Mouse (Mus musculus): ENCODE measurements at regions not wholly inside any gene's neighbourhood (a gene's known extent, or its start where the extent isn't known, plus 50 kb on each side); places are given as distances from the start of the nearest gene placed in this dataset.

GRCm38 (mm10) chr1:154124981-154125380 is 76.0 kb upstream of the Zfp648 start:
- no peaks in the 10 kb centered on the region for H3K36me3 ChIP-seq (ENCODE audit: control insufficient read depth, insufficient read depth)
- no peak overlapping the region for H3K4me3 ChIP-seq (ENCODE audit: insufficient read depth, poor library complexity, severe bottlenecking)
- H3K79me2 ChIP-seq (ENCODE audit: control insufficient read depth, insufficient read depth), result no peaks in the 10 kb centered on the region
- H3ac ChIP-seq (ENCODE audit: control insufficient read depth, insufficient read length, low read depth), result no peak overlapping the region
- H3K79me3 ChIP-seq (ENCODE audit: low read depth), result no peaks in the 10 kb centered on the region
- no peak for TF ChIP-seq FOSL1 (IDR thresholded peaks at IDR 0.05; ENCODE audit: insufficient read depth, low read length, poor library complexity, severe bottlenecking)
- TF ChIP-seq MYOD1 (IDR thresholded peaks at IDR 0.05; ENCODE audit: control insufficient read depth, insufficient read length, low read depth), result no peak
- TF ChIP-seq CEBPB (IDR thresholded peaks at IDR 0.05; ENCODE audit: low read depth), result no peak
- no peak for TF ChIP-seq MYOG (IDR thresholded peaks at IDR 0.05; ENCODE audit: control insufficient read depth, extremely low read depth, insufficient read length)
- H3K27me3 ChIP-seq (ENCODE audit: control insufficient read depth, insufficient read depth, insufficient read length), result no peaks in the 10 kb centered on the region

- Histone ChIP-seq H3K79me2 (ENCODE audit: control insufficient read depth, insufficient read depth) (no peaks in the 10 kb centered on the region), H3K4me3 (ENCODE audit: insufficient read depth, poor library complexity, severe bottlenecking) (no peak overlapping the region), H3K36me3 (ENCODE audit: control insufficient read depth, insufficient read depth) (no peaks in the 10 kb centered on the region), H3K27me3 (ENCODE audit: control insufficient read depth, insufficient read depth, insufficient read length) (no peaks in the 10 kb centered on the region), H3ac (ENCODE audit: control insufficient read depth, insufficient read length, low read depth) (no peak overlapping the region), H3K79me3 (ENCODE audit: low read depth) (no peaks in the 10 kb centered on the region)
- no peak for TF ChIP-seq MYOG (IDR thresholded peaks at IDR 0.05; ENCODE audit: control insufficient read depth, extremely low read depth, insufficient read length)
- TF ChIP-seq CTCF (IDR thresholded peaks at IDR 0.05; ENCODE audit: control insufficient read depth, insufficient read depth, insufficient read length), result no peak
- no peak for TF ChIP-seq FOSL1 (IDR thresholded peaks at IDR 0.05; ENCODE audit: insufficient read depth, low read length, poor library complexity, severe bottlenecking)
- no peak for TF ChIP-seq MYOD1 (IDR thresholded peaks at IDR 0.05; ENCODE audit: control insufficient read depth, insufficient read length, low read depth)
- TF ChIP-seq MAX (IDR thresholded peaks at IDR 0.05), result no peak
- no peak for TF ChIP-seq CEBPB (IDR thresholded peaks at IDR 0.05; ENCODE audit: low read depth)
- TF ChIP-seq USF1 (IDR thresholded peaks at IDR 0.05; ENCODE audit: low read depth), result no peak
Observed at GRCm38 (mm10) chr1:154126487-154126886, 74.5 kb upstream of the Zfp648 start.

- no peak overlapping the region for H3K4me3 ChIP-seq (ENCODE audit: insufficient read depth, poor library complexity, severe bottlenecking)
- no peak for TF ChIP-seq CTCF (IDR thresholded peaks at IDR 0.05; ENCODE audit: control insufficient read depth, insufficient read depth, insufficient read length)
- no peak for TF ChIP-seq FOSL1 (IDR thresholded peaks at IDR 0.05; ENCODE audit: insufficient read depth, low read length, poor library complexity, severe bottlenecking)
- TF ChIP-seq MAX (IDR thresholded peaks at IDR 0.05), result no peak
- H3ac ChIP-seq (ENCODE audit: control insufficient read depth, insufficient read length, low read depth), result no peak overlapping the region
Observed at GRCm38 (mm10) chr1:154139488-154139887, 61.5 kb upstream of the Zfp648 start.

GRCm38 (mm10) chr1:154143691-154144090 is 57.3 kb upstream of the Zfp648 start:
- no peak overlapping the region for H3K4me3 ChIP-seq (ENCODE audit: insufficient read depth, poor library complexity, severe bottlenecking)
- no peak overlapping the region for H3ac ChIP-seq (ENCODE audit: control insufficient read depth, insufficient read length, low read depth)
- H3K36me3 ChIP-seq (ENCODE audit: control insufficient read depth, insufficient read depth), result no peaks in the 10 kb centered on the region
- no peaks in the 10 kb centered on the region for H3K79me2 ChIP-seq (ENCODE audit: control insufficient read depth, insufficient read depth)
- no peaks in the 10 kb centered on the region for H3K79me3 ChIP-seq (ENCODE audit: low read depth)
- no peak for TF ChIP-seq MAX (IDR thresholded peaks at IDR 0.05)
- TF ChIP-seq CEBPB (IDR thresholded peaks at IDR 0.05; ENCODE audit: low read depth), result no peak
- TF ChIP-seq CTCF (IDR thresholded peaks at IDR 0.05; ENCODE audit: control insufficient read depth, insufficient read depth, insufficient read length), result no peak
- TF ChIP-seq MYOD1 (IDR thresholded peaks at IDR 0.05; ENCODE audit: control insufficient read depth, insufficient read length, low read depth), result no peak
- peaks cover 4% of the 10 kb centered on the region for H3K27me3 ChIP-seq (ENCODE audit: control insufficient read depth, insufficient read depth, insufficient read length)

More at GRCm38 (mm10) chr1:154139488-154139887, 61.5 kb upstream of the Zfp648 start:
- Histone ChIP-seq H3K36me3 (ENCODE audit: control insufficient read depth, insufficient read depth) (no peaks in the 10 kb centered on the region), H3K27me3 (ENCODE audit: control insufficient read depth, insufficient read depth, insufficient read length) (peaks cover 4% of the 10 kb centered on the region), H3K79me2 (ENCODE audit: control insufficient read depth, insufficient read depth) (no peaks in the 10 kb centered on the region), H3K79me3 (ENCODE audit: low read depth) (no peaks in the 10 kb centered on the region)

- Histone ChIP-seq H3K4me3 (ENCODE audit: insufficient read depth, poor library complexity, severe bottlenecking) (no peak overlapping the region), H3K27me3 (ENCODE audit: control insufficient read depth, insufficient read depth, insufficient read length) (no peaks in the 10 kb centered on the region), H3K79me3 (ENCODE audit: low read depth) (no peaks in the 10 kb centered on the region), H3ac (ENCODE audit: control insufficient read depth, insufficient read length, low read depth) (no peak overlapping the region), H3K36me3 (ENCODE audit: control insufficient read depth, insufficient read depth) (no peaks in the 10 kb centered on the region), H3K79me2 (ENCODE audit: control insufficient read depth, insufficient read depth) (no peaks in the 10 kb centered on the region)
- no peak for TF ChIP-seq MYOD1 (IDR thresholded peaks at IDR 0.05; ENCODE audit: control insufficient read depth, insufficient read length, low read depth)
- TF ChIP-seq USF1 (IDR thresholded peaks at IDR 0.05; ENCODE audit: low read depth), result no peak
Observed at GRCm38 (mm10) chr1:154147001-154147571, 53.9 kb upstream of the Zfp648 start.

- no peaks in the 10 kb centered on the region for H3K27me3 ChIP-seq (ENCODE audit: control insufficient read depth, insufficient read depth, insufficient read length)
- no peaks in the 10 kb centered on the region for H3K36me3 ChIP-seq (ENCODE audit: control insufficient read depth, insufficient read depth)
- no peak overlapping the region for H3K4me3 ChIP-seq (ENCODE audit: insufficient read depth, poor library complexity, severe bottlenecking)
- TF ChIP-seq CEBPB (IDR thresholded peaks at IDR 0.05; ENCODE audit: low read depth), result no peak
- no peak for TF ChIP-seq MAX (IDR thresholded peaks at IDR 0.05)
- TF ChIP-seq CTCF (IDR thresholded peaks at IDR 0.05; ENCODE audit: control insufficient read depth, insufficient read depth, insufficient read length), result no peak
- no peak overlapping the region for H3ac ChIP-seq (ENCODE audit: control insufficient read depth, insufficient read length, low read depth)
- H3K79me3 ChIP-seq (ENCODE audit: low read depth), result no peaks in the 10 kb centered on the region
- H3K79me2 ChIP-seq (ENCODE audit: control insufficient read depth, insufficient read depth), result no peaks in the 10 kb centered on the region
Observed at GRCm38 (mm10) chr1:154148948-154149347, 52.0 kb upstream of the Zfp648 start.

Data from C2C12 (cell line).